Mouse (Mus musculus): ENCODE measurements around the gene Tmem256. TPM values are rescaled to one million over a fixed set of nuclear protein-coding genes. Genes with fewer than 3 reads are reported as not detected.
A peak's percentile ranks its signal among the peaks of the same experiment; 100 is the strongest.

Gene Tmem256
- total and polyA plus RNA-seq, 2 experiments from 2014 or later, result 78.5 to 411 TPM

GRCm38 (mm10) chr11:69833554-69833953, 4.8 kb upstream of the Tmem256 start:
- no peak overlapping the region for H3K27ac ChIP-seq (ENCODE audit: low read depth)
- H3K4me2 ChIP-seq (ENCODE audit: low read depth, low read length), result peak overlapping the region; percentile 59
- no peaks in the 10 kb centered on the region for H3K36me3 ChIP-seq (replicated peaks; ENCODE audit: control insufficient read depth, insufficient read depth, low read length)
- TF ChIP-seq EP300 (IDR thresholded peaks at IDR 0.05; ENCODE audit: low read depth), result no peak
- TF ChIP-seq CTCF (IDR thresholded peaks at IDR 0.05; ENCODE audit: low read depth), result no peak
- DNase-seq (ENCODE audit: low spot score), result no peak
- no peak overlapping the region; the same call in 1 of the 2 replicates for H3K9ac ChIP-seq (replicated peaks; ENCODE audit: low read depth, low read length)
- 47% methylated on average over 8 of the region's 8 CpGs for WGBS
- no peak for ATAC-seq (ENCODE audit: insufficient read depth, low read depth)
- H3K4me1 ChIP-seq (ENCODE audit: control insufficient read depth, insufficient read depth), result 0 out of 2 replicates have a peak, but pooled peaks cover 4% of the 10 kb centered on the region
- H3K9me3 ChIP-seq (replicated peaks; ENCODE audit: control insufficient read depth, low read length), result no peaks in the 10 kb centered on the region
- peak overlapping the region; percentile 31 for H3K4me3 ChIP-seq (ENCODE audit: low read depth, low read length)
- peaks cover 41% of the 10 kb centered on the region for H3K27me3 ChIP-seq (ENCODE audit: control insufficient read depth, insufficient read depth, low read length)

DNA sequence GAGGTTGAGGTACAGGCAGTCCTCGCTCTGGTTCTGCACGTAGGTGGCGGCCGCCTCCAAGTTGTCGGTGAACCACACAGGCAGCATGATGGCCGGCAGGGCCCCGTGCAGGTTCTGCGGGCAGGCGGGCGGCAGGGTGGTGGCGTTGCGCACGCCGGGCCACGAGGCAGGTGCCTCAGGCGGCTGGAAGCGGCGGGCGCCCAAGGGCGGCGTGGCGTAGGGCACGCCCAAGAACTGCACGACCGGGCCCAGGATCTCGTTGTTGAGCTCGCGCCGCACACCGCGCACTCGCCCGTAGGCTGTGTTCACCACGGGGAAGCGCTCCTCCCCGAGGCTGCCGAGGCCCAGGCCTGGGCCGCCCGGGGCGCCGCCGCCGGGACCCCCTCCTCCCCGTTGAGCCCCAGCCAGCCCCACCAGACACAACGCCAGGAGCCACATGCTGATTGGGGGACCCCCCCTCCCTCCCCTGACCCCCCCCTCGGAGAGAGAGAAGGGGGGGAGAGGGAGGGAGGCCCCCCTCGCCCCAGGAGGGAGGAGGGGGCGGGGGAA, 4.2 kb upstream of the Tmem256 start:
- no peak for TF ChIP-seq EP300 (IDR thresholded peaks at IDR 0.05; ENCODE audit: low read depth)
- no peak for TF ChIP-seq CTCF (IDR thresholded peaks at IDR 0.05; ENCODE audit: low read depth)
- H3K27me3 ChIP-seq (ENCODE audit: control insufficient read depth, insufficient read depth, low read length), result peaks cover 41% of the 10 kb centered on the region
- H3K4me3 ChIP-seq (ENCODE audit: low read depth, low read length), result peak overlapping the region; percentile 31
- H3K9ac ChIP-seq (replicated peaks; ENCODE audit: low read depth, low read length), result peak overlapping the region; percentile 47
- no peak for ATAC-seq (ENCODE audit: insufficient read depth, low read depth)
- DNase-seq (ENCODE audit: low spot score), result no peak
- H3K9me3 ChIP-seq (replicated peaks; ENCODE audit: control insufficient read depth, low read length), result no peaks in the 10 kb centered on the region
- 10% methylated on average over 33 of the region's 48 CpGs for WGBS
- no peaks in the 10 kb centered on the region for H3K36me3 ChIP-seq (replicated peaks; ENCODE audit: control insufficient read depth, insufficient read depth, low read length)
- peak overlapping the region; percentile 59 for H3K4me2 ChIP-seq (ENCODE audit: low read depth, low read length)
- H3K4me1 ChIP-seq (ENCODE audit: control insufficient read depth, insufficient read depth), result peaks cover 7% of the 10 kb centered on the region; the same call in 1 of the 2 replicates
- H3K27ac ChIP-seq (ENCODE audit: low read depth), result no peak overlapping the region

- Histone ChIP-seq H3K27me3 (ENCODE audit: control insufficient read depth, insufficient read depth, low read length) (peaks cover 41% of the 10 kb centered on the region), H3K9me3 (replicated peaks; ENCODE audit: control insufficient read depth, low read length) (no peaks in the 10 kb centered on the region), H3K36me3 (replicated peaks; ENCODE audit: control insufficient read depth, insufficient read depth, low read length) (no peaks in the 10 kb centered on the region), H3K4me3 (ENCODE audit: low read depth, low read length) (no peak overlapping the region), H3K9ac (replicated peaks; ENCODE audit: low read depth, low read length) (no peak overlapping the region), H3K4me2 (ENCODE audit: low read depth, low read length) (no peak overlapping the region), H3K27ac (ENCODE audit: low read depth) (no peak overlapping the region), H3K4me1 (ENCODE audit: control insufficient read depth, insufficient read depth) (peaks cover 11% of the 10 kb centered on the region; the same call in 1 of the 2 replicates)
- WGBS, result 22% methylated on average over 9 of the region's 9 CpGs
- DNase-seq (ENCODE audit: low spot score) (no peak), ATAC-seq (ENCODE audit: insufficient read depth, low read depth) (no peak)
- TF ChIP-seq CTCF (IDR thresholded peaks at IDR 0.05; ENCODE audit: low read depth), result no peak
- no peak for TF ChIP-seq EP300 (IDR thresholded peaks at IDR 0.05; ENCODE audit: low read depth)
These were observed 2.9 kb upstream of the Tmem256 start for GRCm38 (mm10) chr11:69835326-69835965.

GRCm38 (mm10) chr11:69835966-69836335, 2.4 kb upstream of the Tmem256 start:
- Histone ChIP-seq H3K9ac (replicated peaks; ENCODE audit: low read depth, low read length) (no peak overlapping the region), H3K4me3 (ENCODE audit: low read depth, low read length) (no peak overlapping the region), H3K27ac (ENCODE audit: low read depth) (no peak overlapping the region), H3K27me3 (ENCODE audit: control insufficient read depth, insufficient read depth, low read length) (peaks cover 41% of the 10 kb centered on the region), H3K9me3 (replicated peaks; ENCODE audit: control insufficient read depth, low read length) (no peaks in the 10 kb centered on the region), H3K36me3 (replicated peaks; ENCODE audit: control insufficient read depth, insufficient read depth, low read length) (no peaks in the 10 kb centered on the region), H3K4me2 (ENCODE audit: low read depth, low read length) (no peak overlapping the region), H3K4me1 (ENCODE audit: control insufficient read depth, insufficient read depth) (peaks cover 11% of the 10 kb centered on the region; the same call in 1 of the 2 replicates)
- no peak for TF ChIP-seq CTCF (IDR thresholded peaks at IDR 0.05; ENCODE audit: low read depth)
- no peak for TF ChIP-seq EP300 (IDR thresholded peaks at IDR 0.05; ENCODE audit: low read depth)
- 18% methylated on average over 4 of the region's 4 CpGs for WGBS
- DNase-seq (ENCODE audit: low spot score) (no peak), ATAC-seq (ENCODE audit: insufficient read depth, low read depth) (no peak)

- WGBS, result 3% methylated on average over 50 of the region's 52 CpGs
- DNase-seq (ENCODE audit: low spot score) (no peak), ATAC-seq (ENCODE audit: insufficient read depth, low read depth) (no peak)
- peak overlapping the region; percentile 64 for H3K4me3 ChIP-seq (ENCODE audit: low read depth, low read length)
- peak overlapping the region; percentile 56 for H3K9ac ChIP-seq (replicated peaks; ENCODE audit: low read depth, low read length)
- H3K36me3 ChIP-seq (replicated peaks; ENCODE audit: control insufficient read depth, insufficient read depth, low read length), result no peaks in the 10 kb centered on the region
- peaks cover 41% of the 10 kb centered on the region for H3K27me3 ChIP-seq (ENCODE audit: control insufficient read depth, insufficient read depth, low read length)
- peak overlapping the region; percentile 83 for H3K4me2 ChIP-seq (ENCODE audit: low read depth, low read length)
- TF ChIP-seq EP300 (IDR thresholded peaks at IDR 0.05; ENCODE audit: low read depth) (no peak), CTCF (IDR thresholded peaks at IDR 0.05; ENCODE audit: low read depth) (no peak)
- H3K27ac ChIP-seq (ENCODE audit: low read depth), result peak overlapping the region; percentile 47
- no peaks in the 10 kb centered on the region for H3K9me3 ChIP-seq (replicated peaks; ENCODE audit: control insufficient read depth, low read length)
- H3K4me1 ChIP-seq (ENCODE audit: control insufficient read depth, insufficient read depth), result peaks cover 11% of the 10 kb centered on the region; the same call in 1 of the 2 replicates
These were observed 1.4 kb upstream of the Tmem256 start for GRCm38 (mm10) chr11:69836703-69837576.

Measured in heart, postnatal 0 days (tissue).